18 mouse cellular contexts compared by ENCODE assay signal in genomic region chr2:27591668-27592067, GRCm38 (mm10).
"Had no signal": no experiment of that assay in that cellular context is flagged by ENCODE, and none has a peak within 500 bp of the region (broad histone marks: within the 10 kb centered on the region; RNA-seq: fewer than 3 reads in every experiment).

No protein-coding gene starts in this region.

- H3K4me3 ChIP-seq: limb, embryonic 13.5 days; liver, embryonic 13.5 days had no signal

- H3K27ac ChIP-seq: limb, embryonic 13.5 days; liver, embryonic 13.5 days; stomach, postnatal 0 days had no signal

- H3K9ac ChIP-seq: limb, embryonic 13.5 days; liver, embryonic 13.5 days had no signal

- H3K27me3 ChIP-seq: limb, embryonic 13.5 days; liver, embryonic 13.5 days had no signal

- H3K9me3 ChIP-seq: limb, embryonic 13.5 days; liver, embryonic 13.5 days had no signal

- H3K36me3 ChIP-seq: limb, embryonic 13.5 days; liver, embryonic 13.5 days had no signal

- DNase-seq: kidney, adult 18-20 months; kidney, postnatal 10 days; kidney, postnatal 36 days; layer of hippocampus, adult 9-11 months; liver; liver, embryonic 13.5 days; lung, adult 2 months; lung, postnatal 14 days; lung, postnatal 4 days; midbrain, embryonic 14.5 days; right cerebral cortex, adult 18-20 months; right cerebral cortex, postnatal 25 days; thymus, adult 2 months; thymus, postnatal 14 days; thymus, postnatal 4 days had no signal

- H3K4me2 ChIP-seq: limb, embryonic 13.5 days; liver, embryonic 13.5 days; midbrain, embryonic 11.5 days had no signal
